Mouse (Mus musculus): ENCODE results near the gene Ddx51. TPM values are rescaled to one million over a fixed set of nuclear protein-coding genes. Genes with fewer than 3 reads are reported as not detected.

The Ddx51 gene
- polyA plus RNA-seq, 1 experiment from 2014 or later = 19.8 TPM

Small RNAs within 50 kb of the gene (microRNA-seq; reads per million reads assigned to microRNA genes)
- gene Mir7026 = 0.79 reads per million

Other genes starting within 250 kb of the Ddx51 start
- gene Fbrsl1, start 204.9 kb upstream of the Ddx51 start, polyA plus RNA-seq (2015; fragmentation: Nextera tagmentation; extraction: Ambion mirVana) = 8.6 and 9.8 TPM in 2 replicates
- gene Galnt9, start 109.1 kb upstream of the Ddx51 start, polyA plus RNA-seq (2015; fragmentation: Nextera tagmentation; extraction: Ambion mirVana) = 0.44 and 0.69 TPM in 2 replicates
- gene Noc4l, start within 50 bp of the Ddx51 start, polyA plus RNA-seq (2015; fragmentation: Nextera tagmentation; extraction: Ambion mirVana) = 58.9 and 65.0 TPM in 2 replicates
- 49.2 and 55.6 TPM in 2 replicates for gene Ep400, start 117.3 kb downstream of the Ddx51 start, polyA plus RNA-seq (2015; fragmentation: Nextera tagmentation; extraction: Ambion mirVana)
- 44.4 and 45.1 TPM in 2 replicates for gene Pus1, start 127.2 kb downstream of the Ddx51 start, polyA plus RNA-seq (2015; fragmentation: Nextera tagmentation; extraction: Ambion mirVana)
- gene Ulk1, start 156.6 kb downstream of the Ddx51 start, polyA plus RNA-seq (2015; fragmentation: Nextera tagmentation; extraction: Ambion mirVana) = 18.6 and 19.5 TPM in 2 replicates
- 32.1 and 35.3 TPM in 2 replicates for gene Hscb, start 186.3 kb downstream of the Ddx51 start, polyA plus RNA-seq (2015; fragmentation: Nextera tagmentation; extraction: Ambion mirVana)
- gene Chek2, start 186.5 kb downstream of the Ddx51 start, polyA plus RNA-seq (2015; fragmentation: Nextera tagmentation; extraction: Ambion mirVana) = 32.8 and 36.7 TPM in 2 replicates
- 12.1 and 14.7 TPM in 2 replicates for gene Ttc28, start 226.4 kb downstream of the Ddx51 start, polyA plus RNA-seq (2015; fragmentation: Nextera tagmentation; extraction: Ambion mirVana)

All from kidney, embryonic 16.5 days (tissue).